Mouse (Mus musculus): ENCODE data around the gene Sowahc.

GRCm38 (mm10) chr10:59235847-59236246 lies 14.1 kb downstream of the Sowahc start:
- TF ChIP-seq POLR2A (IDR thresholded peaks at IDR 0.05; ENCODE audit: control insufficient read depth in 1 of 2, insufficient read depth in 1 of 2, low read depth in 1 of 2, low read length in 2 of 2, poor library complexity in 1 of 2), result no peak
- no peak for TF ChIP-seq POLR2AphosphoS5 (IDR thresholded peaks at IDR 0.05; ENCODE audit: borderline replicate concordance, low read depth, low read length)
- no peak for TF ChIP-seq CTCF (IDR thresholded peaks at IDR 0.05 in 2 of 3, conservative IDR thresholded peaks at IDR 0.05 in 1 of 3; ENCODE audit: control insufficient read depth in 1 of 3, insufficient read depth in 1 of 3, low read depth in 2 of 3, low read length in 3 of 3, poor library complexity in 1 of 3, severe bottlenecking in 1 of 3)
